Mouse (Mus musculus): Measurements from ENCODE around the gene Acmsd. TPM values are rescaled to one million over a fixed set of nuclear protein-coding genes. Genes with fewer than 3 reads are reported as not detected.

Acmsd gene
- 0.10 and 0.22 TPM in 2 replicates for polyA plus RNA-seq (2014; fragmentation: Nextera tagmentation; extraction: Ambion mirVana)

GRCm38 (mm10) chr1:127729096-127729495, at the start of gene Acmsd:
Gene Acmsd, plus strand, starts transcription at chr1:127729413.
- H3K4me2 ChIP-seq (ENCODE audit: low read depth, low read length): no peak within 1 kb of the TSS
- H3K9me3 ChIP-seq (ENCODE audit: control insufficient read depth, low read length): no peaks in the 10 kb centered on the region
- H3K4me1 ChIP-seq (ENCODE audit: control insufficient read depth, insufficient read depth, low read length): 0 out of 2 replicates have a peak, but pooled peaks cover 4% of the 10 kb centered on the region
- no peak for ATAC-seq (ENCODE audit: low read depth)
- no peak for DNase-seq (ENCODE audit: low spot score)
- H3K4me3 ChIP-seq (ENCODE audit: low read depth, low read length): no peak within 1 kb of the TSS
- no peaks in the 10 kb centered on the region for H3K27me3 ChIP-seq (replicated peaks; ENCODE audit: control insufficient read depth, insufficient read depth, low read length)
- H3K36me3 ChIP-seq (ENCODE audit: control insufficient read depth, insufficient read depth, low read length): no peaks in the 10 kb centered on the region
- WGBS: 84% methylated on average over 4 of the region's 4 CpGs
- no peak within 1 kb of the TSS for H3K27ac ChIP-seq (replicated peaks; ENCODE audit: low read depth, low read length)
- H3K9ac ChIP-seq (ENCODE audit: low read depth, low read length): no peak within 1 kb of the TSS

GRCm38 (mm10) chr1:127679498-127680133, 49.6 kb upstream of the Acmsd start, which contains the start of gene Tmem163:
Gene Tmem163, minus strand, starts transcription at chr1:127679548.
- Histone ChIP-seq H3K4me3 (ENCODE audit: low read depth, low read length) (peak within 1 kb of the TSS; percentile 58; the same call in 1 of the 2 replicates), H3K27me3 (replicated peaks; ENCODE audit: control insufficient read depth, insufficient read depth, low read length) (peaks cover 66% of the 10 kb centered on the region), H3K9ac (ENCODE audit: low read depth, low read length) (no peak within 1 kb of the TSS), H3K9me3 (ENCODE audit: control insufficient read depth, low read length) (no peaks in the 10 kb centered on the region), H3K36me3 (ENCODE audit: control insufficient read depth, insufficient read depth, low read length) (no peaks in the 10 kb centered on the region), H3K27ac (replicated peaks; ENCODE audit: low read depth, low read length) (no peak within 1 kb of the TSS), H3K4me1 (ENCODE audit: control insufficient read depth, insufficient read depth, low read length) (peaks cover 6% of the 10 kb centered on the region; the same call in 1 of the 2 replicates), H3K4me2 (ENCODE audit: low read depth, low read length) (peak within 1 kb of the TSS; percentile 98)
- 16% methylated on average over 18 of the region's 18 CpGs for WGBS
- DNase-seq (ENCODE audit: low spot score): peak; percentile 43
- no peak for ATAC-seq (ENCODE audit: low read depth)

- WGBS: 31% methylated on average over 2 of the region's 2 CpGs
Observed at GRCm38 (mm10) chr1:127696533-127696932, 32.7 kb upstream of the Acmsd start.

GRCm38 (mm10) chr1:127702187-127702586, 27.0 kb upstream of the Acmsd start:
- DNase-seq (ENCODE audit: low spot score) (no peak), ATAC-seq (ENCODE audit: low read depth) (no peak)
- Histone ChIP-seq H3K4me3 (ENCODE audit: low read depth, low read length) (no peak overlapping the region), H3K9me3 (ENCODE audit: control insufficient read depth, low read length) (no peaks in the 10 kb centered on the region), H3K36me3 (ENCODE audit: control insufficient read depth, insufficient read depth, low read length) (no peaks in the 10 kb centered on the region), H3K4me1 (ENCODE audit: control insufficient read depth, insufficient read depth, low read length) (no peaks in the 10 kb centered on the region), H3K4me2 (ENCODE audit: low read depth, low read length) (no peak overlapping the region), H3K27me3 (replicated peaks; ENCODE audit: control insufficient read depth, insufficient read depth, low read length) (no peaks in the 10 kb centered on the region), H3K27ac (replicated peaks; ENCODE audit: low read depth, low read length) (no peak overlapping the region), H3K9ac (ENCODE audit: low read depth, low read length) (no peak overlapping the region)
- WGBS: 83% methylated on average over 1 of the region's 1 CpGs

More at GRCm38 (mm10) chr1:127696533-127696932, 32.7 kb upstream of the Acmsd start:
- no peak overlapping the region for H3K27ac ChIP-seq (replicated peaks; ENCODE audit: low read depth, low read length)
- no peak overlapping the region for H3K4me3 ChIP-seq (ENCODE audit: low read depth, low read length)
- H3K27me3 ChIP-seq (replicated peaks; ENCODE audit: control insufficient read depth, insufficient read depth, low read length): no peaks in the 10 kb centered on the region
- H3K4me2 ChIP-seq (ENCODE audit: low read depth, low read length): no peak overlapping the region
- ATAC-seq (ENCODE audit: low read depth) (no peak), DNase-seq (ENCODE audit: low spot score) (no peak)
- no peaks in the 10 kb centered on the region for H3K4me1 ChIP-seq (ENCODE audit: control insufficient read depth, insufficient read depth, low read length)
- no peaks in the 10 kb centered on the region for H3K9me3 ChIP-seq (ENCODE audit: control insufficient read depth, low read length)
- no peaks in the 10 kb centered on the region for H3K36me3 ChIP-seq (ENCODE audit: control insufficient read depth, insufficient read depth, low read length)
- H3K9ac ChIP-seq (ENCODE audit: low read depth, low read length): no peak overlapping the region

GRCm38 (mm10) chr1:127706269-127706668, 22.9 kb upstream of the Acmsd start:
- Histone ChIP-seq H3K36me3 (ENCODE audit: control insufficient read depth, insufficient read depth, low read length) (no peaks in the 10 kb centered on the region), H3K27me3 (replicated peaks; ENCODE audit: control insufficient read depth, insufficient read depth, low read length) (no peaks in the 10 kb centered on the region), H3K4me3 (ENCODE audit: low read depth, low read length) (no peak overlapping the region), H3K4me2 (ENCODE audit: low read depth, low read length) (no peak overlapping the region), H3K4me1 (ENCODE audit: control insufficient read depth, insufficient read depth, low read length) (no peaks in the 10 kb centered on the region), H3K9me3 (ENCODE audit: control insufficient read depth, low read length) (no peaks in the 10 kb centered on the region), H3K9ac (ENCODE audit: low read depth, low read length) (no peak overlapping the region), H3K27ac (replicated peaks; ENCODE audit: low read depth, low read length) (no peak overlapping the region)
- 79% methylated on average over 5 of the region's 5 CpGs for WGBS
- no peak for ATAC-seq (ENCODE audit: low read depth)
- DNase-seq (ENCODE audit: low spot score): no peak

- no peak for DNase-seq (ENCODE audit: low spot score)
- H3K27ac ChIP-seq (replicated peaks; ENCODE audit: low read depth, low read length): no peak overlapping the region
- 82% methylated on average over 8 of the region's 8 CpGs for WGBS
- no peak overlapping the region for H3K4me2 ChIP-seq (ENCODE audit: low read depth, low read length)
- H3K36me3 ChIP-seq (ENCODE audit: control insufficient read depth, insufficient read depth, low read length): no peaks in the 10 kb centered on the region
- no peak for ATAC-seq (ENCODE audit: low read depth)
- H3K9ac ChIP-seq (ENCODE audit: low read depth, low read length): no peak overlapping the region
- no peak overlapping the region for H3K4me3 ChIP-seq (ENCODE audit: low read depth, low read length)
- H3K27me3 ChIP-seq (replicated peaks; ENCODE audit: control insufficient read depth, insufficient read depth, low read length): no peaks in the 10 kb centered on the region
- no peaks in the 10 kb centered on the region for H3K4me1 ChIP-seq (ENCODE audit: control insufficient read depth, insufficient read depth, low read length)
- no peaks in the 10 kb centered on the region for H3K9me3 ChIP-seq (ENCODE audit: control insufficient read depth, low read length)
Observed at GRCm38 (mm10) chr1:127716441-127716840, 12.8 kb upstream of the Acmsd start.

- 79% methylated on average over 1 of the region's 1 CpGs for WGBS
- H3K4me2 ChIP-seq (ENCODE audit: low read depth, low read length): no peak overlapping the region
- no peaks in the 10 kb centered on the region for H3K36me3 ChIP-seq (ENCODE audit: control insufficient read depth, insufficient read depth, low read length)
- H3K9ac ChIP-seq (ENCODE audit: low read depth, low read length): no peak overlapping the region
- no peaks in the 10 kb centered on the region for H3K27me3 ChIP-seq (replicated peaks; ENCODE audit: control insufficient read depth, insufficient read depth, low read length)
- no peaks in the 10 kb centered on the region for H3K4me1 ChIP-seq (ENCODE audit: control insufficient read depth, insufficient read depth, low read length)
- H3K27ac ChIP-seq (replicated peaks; ENCODE audit: low read depth, low read length): no peak overlapping the region
- ATAC-seq (ENCODE audit: low read depth) (no peak), DNase-seq (ENCODE audit: low spot score) (no peak)
- no peak overlapping the region for H3K4me3 ChIP-seq (ENCODE audit: low read depth, low read length)
- no peaks in the 10 kb centered on the region for H3K9me3 ChIP-seq (ENCODE audit: control insufficient read depth, low read length)
Observed at GRCm38 (mm10) chr1:127718290-127718689, 10.9 kb upstream of the Acmsd start.

- DNase-seq (ENCODE audit: low spot score): no peak
- no peak for ATAC-seq (ENCODE audit: low read depth)
Observed at GRCm38 (mm10) chr1:127723596-127723995, 5.6 kb upstream of the Acmsd start.

GRCm38 (mm10) chr1:127731086-127731485, 1.9 kb downstream of the Acmsd start:
- H3K36me3 ChIP-seq (ENCODE audit: control insufficient read depth, insufficient read depth, low read length): no peaks in the 10 kb centered on the region
- 63% methylated on average over 3 of the region's 3 CpGs for WGBS
- no peaks in the 10 kb centered on the region for H3K27me3 ChIP-seq (replicated peaks; ENCODE audit: control insufficient read depth, insufficient read depth, low read length)
- DNase-seq (ENCODE audit: low spot score): no peak
- no peak overlapping the region for H3K27ac ChIP-seq (replicated peaks; ENCODE audit: low read depth, low read length)
- H3K4me1 ChIP-seq (ENCODE audit: control insufficient read depth, insufficient read depth, low read length): 0 out of 2 replicates have a peak, but pooled peaks cover 4% of the 10 kb centered on the region
- H3K4me3 ChIP-seq (ENCODE audit: low read depth, low read length): no peak overlapping the region
- no peaks in the 10 kb centered on the region for H3K9me3 ChIP-seq (ENCODE audit: control insufficient read depth, low read length)
- no peak overlapping the region for H3K9ac ChIP-seq (ENCODE audit: low read depth, low read length)
- H3K4me2 ChIP-seq (ENCODE audit: low read depth, low read length): no peak overlapping the region
- no peak for ATAC-seq (ENCODE audit: low read depth)

More at GRCm38 (mm10) chr1:127723596-127723995, 5.6 kb upstream of the Acmsd start:
- no peaks in the 10 kb centered on the region for H3K4me1 ChIP-seq (ENCODE audit: control insufficient read depth, insufficient read depth, low read length)
- WGBS: 55% methylated on average over 2 of the region's 2 CpGs
- H3K9ac ChIP-seq (ENCODE audit: low read depth, low read length): no peak overlapping the region
- no peak overlapping the region for H3K4me2 ChIP-seq (ENCODE audit: low read depth, low read length)
- H3K9me3 ChIP-seq (ENCODE audit: control insufficient read depth, low read length): no peaks in the 10 kb centered on the region
- H3K36me3 ChIP-seq (ENCODE audit: control insufficient read depth, insufficient read depth, low read length): no peaks in the 10 kb centered on the region
- H3K27ac ChIP-seq (replicated peaks; ENCODE audit: low read depth, low read length): no peak overlapping the region
- H3K27me3 ChIP-seq (replicated peaks; ENCODE audit: control insufficient read depth, insufficient read depth, low read length): no peaks in the 10 kb centered on the region
- no peak overlapping the region for H3K4me3 ChIP-seq (ENCODE audit: low read depth, low read length)
